Mouse (Mus musculus): ENCODE data around the gene Aifm2.

Gene Aifm2

DNA sequence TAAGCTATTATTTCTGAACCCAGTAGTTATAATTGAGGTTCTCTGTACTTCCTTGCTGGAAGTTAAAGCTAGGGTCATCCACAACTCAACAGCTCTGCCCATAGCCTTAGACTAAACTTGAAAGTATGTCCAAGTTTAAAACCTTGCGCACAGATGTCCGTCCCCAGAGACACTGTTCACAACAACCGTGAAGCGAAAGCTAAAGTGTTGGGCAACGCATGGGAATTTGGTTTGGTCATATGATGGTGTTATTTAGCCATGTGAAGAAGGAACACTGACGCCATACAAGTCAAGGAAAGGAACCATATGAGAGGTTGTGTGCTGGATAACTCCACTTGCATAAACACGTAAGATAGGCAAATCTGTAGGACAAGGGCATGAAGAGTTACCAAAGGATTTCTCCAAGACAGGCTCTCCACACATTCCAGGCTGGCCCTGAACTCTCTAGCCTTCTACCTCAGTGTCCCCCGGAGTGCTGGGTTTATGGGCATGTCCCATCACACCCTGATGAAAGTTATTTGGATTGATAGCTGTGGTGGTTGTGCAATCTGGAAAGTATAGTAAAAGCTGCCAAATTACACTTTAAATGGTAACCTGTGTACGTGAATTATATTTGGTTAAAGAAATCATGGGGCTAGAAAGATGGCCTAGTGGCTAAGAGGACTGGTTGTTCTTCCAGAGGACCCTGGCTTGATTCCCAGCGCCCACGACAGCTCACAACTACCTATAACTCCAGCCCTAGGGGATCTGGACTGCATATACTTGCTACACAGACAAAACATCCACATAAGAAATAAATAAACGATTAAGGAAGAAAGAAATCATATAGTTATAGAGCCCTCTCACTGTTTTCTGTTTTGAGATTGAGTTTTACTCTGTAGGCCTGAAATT, 2.6 kb downstream of the Aifm2 start:
- no peak for DNase-seq

- no peak for DNase-seq
These were observed 5.3 kb downstream of the Aifm2 start for GRCm38 (mm10) chr10:61720331-61720730.

GRCm38 (mm10) chr10:61722215-61722614, 7.2 kb downstream of the Aifm2 start:
- DNase-seq: no peak

DNA sequence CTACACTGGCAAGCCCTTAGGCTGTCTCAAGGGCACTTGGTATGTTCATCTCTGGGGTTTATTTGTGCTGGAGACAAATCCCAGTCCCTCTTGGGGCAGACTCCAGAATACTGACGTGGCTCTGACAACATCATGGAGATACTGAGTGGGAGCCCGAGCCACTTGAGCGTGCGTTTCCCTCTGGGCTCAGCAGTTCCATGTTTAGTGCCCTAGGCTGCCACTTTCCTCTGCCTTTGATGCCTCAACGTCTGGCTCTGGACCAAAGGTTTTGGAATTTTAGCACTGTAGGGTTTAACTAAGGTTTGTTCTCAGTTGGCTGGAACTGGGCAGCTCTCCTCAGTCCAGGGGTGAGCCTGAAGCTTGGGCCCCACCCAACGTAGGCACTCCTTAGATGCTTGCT, 8.2 kb downstream of the Aifm2 start:
- DNase-seq: no peak

GRCm38 (mm10) chr10:61729181-61729580, 14.1 kb downstream of the Aifm2 start:
- DNase-seq: no peak

DNA sequence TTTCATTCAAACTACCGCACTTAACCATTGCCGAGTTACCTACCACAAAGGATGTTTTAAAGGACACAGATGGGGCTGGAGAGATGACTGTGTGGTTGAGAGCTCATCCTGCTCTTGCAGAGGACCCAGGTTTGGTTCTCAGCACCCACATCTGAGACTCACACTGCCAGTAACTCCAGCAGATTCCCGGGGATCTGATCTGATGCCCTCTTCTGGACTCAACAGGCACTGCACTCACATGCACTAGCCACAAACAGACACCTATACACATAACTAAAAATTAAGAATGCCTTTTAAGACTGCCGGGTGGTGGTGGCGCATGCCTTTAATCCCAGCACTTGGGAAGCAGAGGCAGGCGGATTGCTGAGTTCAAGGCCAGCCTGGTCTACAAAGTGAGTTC, 15.1 kb downstream of the Aifm2 start:
- no peak for DNase-seq

DNA sequence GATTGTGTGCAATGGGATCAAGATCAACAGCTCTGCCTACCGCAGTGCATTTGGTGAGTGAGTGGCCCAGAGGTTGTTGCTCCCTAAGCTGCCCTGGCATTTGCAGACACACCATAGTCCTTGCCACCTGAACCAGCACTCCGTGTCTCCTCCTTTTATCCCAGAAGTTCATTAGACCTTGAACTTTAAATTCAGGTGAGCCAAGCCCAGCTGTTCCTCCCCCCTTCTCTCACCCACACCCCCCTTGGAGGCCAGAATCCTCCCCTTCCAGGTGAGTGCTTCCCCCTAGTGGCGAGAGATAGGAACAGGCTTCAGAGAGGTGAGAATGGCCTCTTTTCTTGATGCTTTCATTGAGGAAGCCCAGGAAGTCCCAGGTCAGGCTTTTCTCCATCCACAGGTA, 19.3 kb downstream of the Aifm2 start:
- peak; percentile 60 for DNase-seq

- no peak for DNase-seq
These were observed 21.6 kb downstream of the Aifm2 start for GRCm38 (mm10) chr10:61736671-61737078.

GRCm38 (mm10) chr10:61737537-61737936, 22.5 kb downstream of the Aifm2 start:
- DNase-seq: no peak

GRCm38 (mm10) chr10:61738126-61738525, 23.1 kb downstream of the Aifm2 start:
- DNase-seq: no peak

GRCm38 (mm10) chr10:61741306-61741705, 26.2 kb downstream of the Aifm2 start:
- DNase-seq: no peak

- DNase-seq: no peak
These were observed 26.8 kb downstream of the Aifm2 start for GRCm38 (mm10) chr10:61741873-61742272.

DNA sequence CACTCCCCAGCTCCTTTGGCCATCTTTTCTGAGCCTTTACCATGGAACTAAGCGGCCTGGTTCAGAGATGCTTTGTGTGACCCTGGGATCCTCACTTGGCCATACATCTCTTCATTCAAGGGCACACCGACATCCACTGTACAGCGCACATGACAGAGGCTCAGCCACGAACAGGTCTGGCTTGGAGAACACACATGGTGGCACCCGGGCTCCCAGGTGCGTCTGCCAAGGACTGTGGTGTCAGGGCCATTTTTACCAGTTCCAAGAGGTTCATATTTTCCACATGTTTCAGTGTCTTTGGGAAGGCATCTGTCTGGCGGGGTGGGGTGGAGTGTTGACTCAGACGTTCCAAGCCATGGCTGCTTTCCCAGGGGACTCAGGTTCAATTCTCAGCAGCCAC, 27.3 kb downstream of the Aifm2 start:
- no peak for DNase-seq

DNA sequence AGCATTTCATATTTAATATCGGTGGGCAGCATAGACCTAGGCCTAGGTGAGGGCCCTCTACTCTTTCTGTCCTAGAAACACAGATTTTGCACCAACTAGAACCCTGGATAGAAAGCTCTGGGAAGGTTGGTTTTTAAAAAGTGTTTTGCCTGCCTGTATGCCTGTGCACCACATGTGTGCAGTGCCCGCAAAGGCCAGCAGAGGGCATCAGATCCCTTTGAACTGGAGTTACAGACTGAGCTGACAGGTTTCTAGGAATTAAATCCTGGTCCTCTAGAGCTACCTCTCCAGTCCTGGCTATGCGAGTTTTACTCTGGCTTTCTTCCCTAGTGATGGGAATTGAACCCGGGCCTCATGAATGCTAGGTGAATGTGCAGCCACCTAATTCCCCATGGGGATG, 30.1 kb downstream of the Aifm2 start:
- peak; percentile 41 for DNase-seq

DNA sequence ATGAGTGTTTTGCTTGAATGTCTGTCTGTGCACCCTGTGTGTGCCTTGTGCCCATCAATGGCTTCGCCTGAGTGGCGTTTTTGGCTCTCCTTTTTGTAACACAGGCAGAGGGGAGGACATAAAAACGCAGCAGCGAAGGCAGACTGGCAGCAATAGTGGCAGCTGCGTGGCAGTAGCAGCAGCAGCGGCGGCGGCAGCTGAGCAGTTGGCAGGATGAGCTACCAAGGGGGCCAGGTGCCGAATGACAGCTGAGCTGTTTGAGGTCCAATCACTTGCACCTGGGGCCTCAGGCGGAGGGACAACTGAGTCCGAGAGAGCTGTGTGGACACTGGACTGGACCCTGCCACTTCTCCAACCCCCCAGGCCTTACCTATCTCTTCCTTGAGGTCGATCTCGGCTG, 32.2 kb downstream of the Aifm2 start:
- DNase-seq: no peak

DNA sequence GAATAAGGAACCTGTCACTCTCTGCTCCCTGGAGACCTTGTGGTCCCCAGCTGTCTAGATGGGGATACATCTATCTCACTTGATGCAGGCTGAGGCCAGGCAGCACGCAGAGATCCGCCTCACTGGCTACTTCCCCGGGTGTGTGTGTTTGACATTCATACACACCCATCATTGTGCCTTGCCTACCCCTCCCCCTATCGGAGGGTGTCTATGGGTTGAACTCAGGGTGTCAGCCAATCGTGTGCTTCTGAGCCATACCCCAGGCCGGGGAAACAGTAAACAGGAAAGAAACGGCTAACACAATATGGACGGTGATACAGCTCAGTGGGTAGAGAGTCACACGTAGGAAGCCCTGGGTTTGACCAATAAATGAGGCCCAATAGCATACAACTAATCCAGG, 35.0 kb downstream of the Aifm2 start:
- DNase-seq: no peak

GRCm38 (mm10) chr10:61751534-61752219, 36.6 kb downstream of the Aifm2 start:
- no peak for DNase-seq

DNA sequence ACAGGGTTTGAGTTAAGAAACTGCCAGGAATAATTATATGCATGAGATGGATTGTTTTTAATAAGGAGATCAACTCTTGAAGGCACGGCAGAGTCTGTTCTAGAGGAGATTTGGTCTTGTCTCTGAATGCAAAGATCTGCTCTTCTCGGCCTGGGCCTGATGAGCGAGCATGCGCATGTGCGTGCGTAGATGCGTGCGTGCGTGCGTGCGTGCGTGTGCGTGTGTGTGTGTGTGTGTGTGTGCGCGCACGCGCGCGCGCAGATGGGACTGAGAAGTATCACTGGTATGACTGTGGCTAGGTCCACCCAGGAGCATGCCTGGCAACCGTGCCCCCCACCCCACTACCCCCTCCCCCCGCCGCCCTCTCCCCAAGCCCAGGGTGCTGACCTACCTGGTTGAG, 38.0 kb downstream of the Aifm2 start:
- DNase-seq: no peak

- DNase-seq: no peak
These were observed 42.0 kb downstream of the Aifm2 start for GRCm38 (mm10) chr10:61757022-61757421.

GRCm38 (mm10) chr10:61758904-61759303, 43.8 kb downstream of the Aifm2 start:
- DNase-seq: no peak

- peak; percentile 67 for DNase-seq
These were observed 44.8 kb downstream of the Aifm2 start for GRCm38 (mm10) chr10:61759869-61760268.

DNA sequence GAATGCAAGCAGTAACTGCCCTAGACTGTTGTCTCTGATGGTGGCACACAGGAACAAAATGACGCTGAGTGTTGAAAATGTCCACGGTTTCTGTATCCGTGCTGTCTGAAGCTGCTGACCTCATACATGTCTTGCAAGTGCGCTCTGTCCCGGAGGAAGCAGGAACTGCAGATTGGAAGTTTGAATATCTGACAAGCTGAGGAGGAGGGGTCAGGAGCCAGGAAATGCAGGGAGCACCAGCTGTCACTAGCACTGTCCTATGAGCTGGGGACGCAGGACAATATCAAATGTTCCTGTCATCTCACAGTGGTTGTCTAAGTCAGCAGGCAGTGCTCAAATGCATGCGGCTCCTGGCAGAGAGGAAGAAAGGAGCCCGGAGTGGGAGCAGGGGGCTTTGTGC, 49.6 kb downstream of the Aifm2 start:
- no peak for DNase-seq

- DNase-seq: peak; percentile 73
These were observed 50.5 kb downstream of the Aifm2 start for GRCm38 (mm10) chr10:61765558-61765957.

- DNase-seq: no peak
These were observed 51.7 kb downstream of the Aifm2 start for GRCm38 (mm10) chr10:61766806-61767205.
